Mouse (Mus musculus) small intestine, adult 2 months (tissue): ENCODE results near the gene Src. TPM values are rescaled to one million over a fixed set of nuclear protein-coding genes. Genes with fewer than 3 reads are reported as not detected.
A peak's percentile ranks its signal among the peaks of the same experiment; 100 is the strongest.

ENCODE experiments used
- H3K27ac ChIP-seq: fragments of 200-500 bp; 2 replicates; pipeline ENCODE4 v1.5.1; 2012; ENCODE audit warnings: low read depth, low read length, control low read depth, inconsistent platforms; ENCODE audit not compliant: insufficient read depth
- H3K27me3 ChIP-seq: fragments of 200-500 bp; 2 replicates; pipeline ENCODE4 v1.6.1; 2012; ENCODE audit warnings: mild to moderate bottlenecking, moderate library complexity, low read length, inconsistent platforms; ENCODE audit not compliant: control insufficient read depth, insufficient read depth
- H3K36me3 ChIP-seq: fragments of 200-500 bp; 2 replicates; pipeline ENCODE4 v1.6.1; 2012; ENCODE audit warnings: mild to moderate bottlenecking, low read length, control low read depth, inconsistent platforms; ENCODE audit not compliant: control insufficient read depth, insufficient read depth
- H3K4me1 ChIP-seq: fragments of 200-500 bp; 2 replicates; pipeline ENCODE4 v1.6.1; 2012; ENCODE audit warnings: low read length, inconsistent platforms, mixed read lengths; ENCODE audit not compliant: control insufficient read depth, insufficient read depth, insufficient read length
- H3K4me3 ChIP-seq: fragments of 200-500 bp; 2 replicates; pipeline ENCODE4 v1.5.1; 2012; ENCODE audit warnings: low read depth, mild to moderate bottlenecking, control low read depth, inconsistent platforms, low read length, moderate library complexity
- CTCF ChIP-seq: fragments of 200-500 bp; IDR thresholded peaks from 2 replicates; pipeline ENCODE4 v1.5.1; 2012; ENCODE audit warnings: low read depth, mild to moderate bottlenecking, control low read depth, inconsistent platforms, low read length, moderate library complexity, mixed read lengths; ENCODE audit not compliant: insufficient replicate concordance, insufficient read length; ENCODE audit errors: extremely low read depth
- POLR2A ChIP-seq: fragments of 200-500 bp; IDR thresholded peaks from 2 replicates; pipeline ENCODE4 v1.6.1; 2012; ENCODE audit warnings: low read depth, mild to moderate bottlenecking, control low read depth, inconsistent platforms, low read length, moderate library complexity
- WGBS: fragments of 180-500 bp; shearing (Covaris S2); methylation state at CpG from one replicate; pipeline ENCODE4 v1.1.7; 2018; 5-methylcytosine and 5-hydroxymethylcytosine counted together
- polyA plus RNA-seq: library from polyadenylated mRNA; depleted of rRNA; stranded (reverse); fragments of >200 nt; gene quantifications from 2 replicates; pipeline ENCODE4 v1.2.3, GENCODE M21; 2012

The Src gene
- polyA plus RNA-seq, 1 experiment: 161 TPM

GRCm38 (mm10) chr2:157389591-157389921 lies 28.7 kb upstream of the Src start:
- H3K36me3 ChIP-seq: no peaks in the 10 kb centered on the region; the same call in 1 of the 2 replicates
- TF ChIP-seq CTCF: no peak
- no peak for TF ChIP-seq POLR2A

DNA sequence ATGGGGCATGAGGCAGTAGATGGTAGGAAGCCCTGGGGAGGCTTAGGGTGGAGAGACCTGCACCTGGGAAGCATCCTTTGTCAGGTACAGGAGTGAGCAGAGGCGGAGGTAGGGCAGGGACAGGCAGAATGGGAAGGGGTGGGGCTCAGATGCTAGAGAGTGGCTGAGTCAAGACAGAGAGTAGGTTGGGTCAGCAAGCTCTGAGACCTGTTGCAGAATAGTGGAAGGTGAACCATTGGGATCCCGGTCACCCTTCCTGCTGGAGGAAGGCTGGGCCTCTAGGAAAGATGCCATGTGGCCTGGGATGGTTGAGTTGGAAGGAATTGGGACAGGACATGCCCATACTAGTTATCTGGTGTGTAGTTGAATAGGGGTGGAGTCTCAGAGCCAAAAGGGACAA lies 25.9 kb upstream of the Src start:
- no peak for TF ChIP-seq POLR2A
- TF ChIP-seq CTCF: no peak
- Histone ChIP-seq H3K4me1 (peaks cover 24% of the 10 kb centered on the region), H3K27ac (no peak overlapping the region), H3K27me3 (no peaks in the 10 kb centered on the region), H3K4me3 (no peak overlapping the region), H3K36me3 (peaks cover 19% of the 10 kb centered on the region)
- 81% methylated on average over 2 of the region's 2 CpGs for WGBS

More at GRCm38 (mm10) chr2:157389591-157389921, 28.7 kb upstream of the Src start:
- WGBS: 85% methylated on average over 7 of the region's 7 CpGs
- Histone ChIP-seq H3K27ac (no peak overlapping the region), H3K4me3 (no peak overlapping the region), H3K4me1 (peaks cover 10% of the 10 kb centered on the region; the same call in 1 of the 2 replicates), H3K27me3 (no peaks in the 10 kb centered on the region)

- Histone ChIP-seq H3K4me1 (peaks cover 26% of the 10 kb centered on the region), H3K27ac (no peak overlapping the region), H3K27me3 (no peaks in the 10 kb centered on the region), H3K4me3 (no peak overlapping the region), H3K36me3 (peaks cover 23% of the 10 kb centered on the region)
- WGBS: 95% methylated on average over 4 of the region's 4 CpGs
- TF ChIP-seq POLR2A (no peak), CTCF (no peak)
Observed at GRCm38 (mm10) chr2:157393549-157393948, 24.7 kb upstream of the Src start.

DNA sequence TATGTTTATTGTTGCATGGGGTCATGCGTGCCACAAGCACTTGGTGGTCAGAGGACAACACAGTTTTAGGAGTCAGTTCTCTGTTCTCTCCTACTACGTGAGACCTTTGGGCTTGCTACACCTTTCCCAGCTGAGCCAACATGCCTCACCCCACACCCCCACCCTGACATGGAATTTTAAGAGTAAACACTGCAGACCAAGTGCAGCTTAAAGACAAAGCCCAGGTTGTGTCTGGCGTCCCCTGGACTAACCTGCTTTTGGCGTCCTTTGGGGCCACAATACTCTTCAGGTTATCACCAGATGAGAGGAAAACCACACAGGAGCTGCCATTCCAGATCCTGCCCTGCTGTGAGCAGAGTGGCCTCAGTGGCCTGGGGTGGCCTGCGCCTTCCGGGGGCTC lies 23.4 kb upstream of the Src start:
- Histone ChIP-seq H3K36me3 (peaks cover 23% of the 10 kb centered on the region), H3K4me1 (peaks cover 26% of the 10 kb centered on the region), H3K4me3 (no peak overlapping the region), H3K27me3 (no peaks in the 10 kb centered on the region), H3K27ac (peak overlapping the region; percentile 36)
- TF ChIP-seq CTCF (no peak), POLR2A (no peak)
- WGBS: 28% methylated on average over 6 of the region's 6 CpGs

GRCm38 (mm10) chr2:157395371-157395770 lies 22.9 kb upstream of the Src start:
- TF ChIP-seq CTCF (no peak), POLR2A (no peak)
- no peaks in the 10 kb centered on the region for H3K27me3 ChIP-seq
- H3K4me3 ChIP-seq: no peak overlapping the region
- H3K27ac ChIP-seq: peak overlapping the region; percentile 10
- H3K36me3 ChIP-seq: peaks cover 23% of the 10 kb centered on the region
- peaks cover 26% of the 10 kb centered on the region for H3K4me1 ChIP-seq
- WGBS: 25% methylated on average over 5 of the region's 5 CpGs

DNA sequence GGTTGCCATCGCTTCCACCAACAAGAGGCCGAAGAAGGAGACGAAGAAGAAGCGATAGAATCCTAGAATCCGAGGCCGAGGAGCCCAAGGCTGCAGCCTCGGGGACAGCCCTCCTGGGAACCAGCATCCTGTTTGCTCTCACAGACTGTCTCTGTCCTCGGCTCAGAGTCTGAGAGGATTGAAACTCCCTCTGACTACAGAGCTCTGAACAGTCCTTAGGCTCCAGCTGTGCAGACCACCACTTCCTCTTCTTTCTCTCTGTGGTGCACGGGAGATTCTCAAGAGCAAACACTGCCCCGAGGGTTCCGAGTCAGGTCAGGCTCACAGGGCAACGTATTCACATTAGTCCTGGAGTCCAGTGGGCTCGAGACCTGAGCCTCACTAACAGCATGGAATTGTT lies 22.3 kb upstream of the Src start:
- Histone ChIP-seq H3K27ac (no peak overlapping the region; the same call in 1 of the 2 replicates), H3K36me3 (peaks cover 23% of the 10 kb centered on the region), H3K4me1 (peaks cover 26% of the 10 kb centered on the region), H3K4me3 (no peak overlapping the region), H3K27me3 (no peaks in the 10 kb centered on the region)
- TF ChIP-seq POLR2A (no peak), CTCF (no peak)
- 63% methylated on average over 13 of the region's 13 CpGs for WGBS

- WGBS: 34% methylated on average over 4 of the region's 4 CpGs
Observed at GRCm38 (mm10) chr2:157397376-157397775, 20.9 kb upstream of the Src start.

GRCm38 (mm10) chr2:157398539-157398938 lies 19.7 kb upstream of the Src start:
- Histone ChIP-seq H3K4me1 (peaks cover 22% of the 10 kb centered on the region), H3K4me3 (no peak overlapping the region), H3K36me3 (peaks cover 23% of the 10 kb centered on the region), H3K27ac (no peak overlapping the region), H3K27me3 (no peaks in the 10 kb centered on the region)
- 99% methylated on average over 4 of the region's 4 CpGs for WGBS
- no peak for TF ChIP-seq CTCF
- no peak for TF ChIP-seq POLR2A

More at GRCm38 (mm10) chr2:157397376-157397775, 20.9 kb upstream of the Src start:
- H3K4me1 ChIP-seq: peaks cover 23% of the 10 kb centered on the region
- H3K27ac ChIP-seq: no peak overlapping the region
- no peaks in the 10 kb centered on the region for H3K27me3 ChIP-seq
- H3K36me3 ChIP-seq: peaks cover 23% of the 10 kb centered on the region
- TF ChIP-seq POLR2A: no peak
- no peak for TF ChIP-seq CTCF
- H3K4me3 ChIP-seq: no peak overlapping the region
